Mouse (Mus musculus): Measurements from ENCODE around the gene Crisp2.

Crisp2 gene

DNA sequence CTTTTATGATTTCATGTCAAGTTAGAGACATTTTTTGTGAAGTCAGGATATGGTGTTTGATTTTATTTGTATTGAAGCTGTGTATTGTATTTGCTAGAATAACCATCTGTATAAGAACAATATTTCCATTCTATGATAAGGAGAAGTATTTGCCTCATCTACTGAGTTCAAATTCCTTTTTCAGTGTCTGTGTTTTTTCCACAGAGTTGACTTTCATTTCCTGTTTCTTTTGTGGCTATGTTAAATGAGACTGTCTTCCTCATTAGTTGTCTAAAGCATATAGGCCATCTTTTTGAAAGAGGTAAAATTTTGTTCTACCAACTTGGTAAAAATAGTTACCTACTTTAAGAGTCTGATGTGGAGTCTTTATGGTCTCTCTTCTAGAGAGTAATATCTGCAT is 90.5 kb downstream of the Crisp2 start:
- DNase-seq (ENCODE audit: low read depth, low spot score), result no peak
